Mouse (Mus musculus) c-Kit-positive CD71-negative TER-119-negative erythroid progenitor cells, embryonic 14.5 days (primary cell): ENCODE results near the gene Fancc.

Experiments used
- DNase-seq: peaks from one replicate; pipeline ENCODE4 v3.0.0-alpha.2; 2013; ENCODE audit warnings: low read depth

The Fancc gene

GRCm38 (mm10) chr13:63496646-63497582 lies at the start of gene Fancc:
TSS of gene Fancc (minus strand) at chr13:63497278.
- no peak for DNase-seq

GRCm38 (mm10) chr13:63545291-63545690 lies 48.2 kb upstream of the Fancc start:
- no peak for DNase-seq

GRCm38 (mm10) chr13:63544967-63545253 lies 47.8 kb upstream of the Fancc start:
- no peak for DNase-seq

- no peak for DNase-seq
Measured at GRCm38 (mm10) chr13:63544119-63544966, 47.3 kb upstream of the Fancc start.

- DNase-seq = no peak
Measured at GRCm38 (mm10) chr13:63543459-63543858, 46.4 kb upstream of the Fancc start.

GRCm38 (mm10) chr13:63542796-63543384 lies 45.8 kb upstream of the Fancc start:
- DNase-seq = no peak

GRCm38 (mm10) chr13:63541510-63541909 lies 44.4 kb upstream of the Fancc start:
- DNase-seq = no peak

- no peak for DNase-seq
Measured at GRCm38 (mm10) chr13:63540584-63540983, 43.5 kb upstream of the Fancc start.

GRCm38 (mm10) chr13:63534981-63535380 lies 37.9 kb upstream of the Fancc start:
- no peak for DNase-seq

- no peak for DNase-seq
Measured at GRCm38 (mm10) chr13:63530857-63531256, 33.8 kb upstream of the Fancc start.

GRCm38 (mm10) chr13:63530371-63530764 lies 33.3 kb upstream of the Fancc start:
- no peak for DNase-seq

GRCm38 (mm10) chr13:63529602-63530370 lies 32.7 kb upstream of the Fancc start:
- DNase-seq = no peak

GRCm38 (mm10) chr13:63528852-63529251 lies 31.8 kb upstream of the Fancc start:
- DNase-seq = no peak

- peak; percentile 66 for DNase-seq
Measured at GRCm38 (mm10) chr13:63528164-63528675, 31.1 kb upstream of the Fancc start.

GRCm38 (mm10) chr13:63525571-63526197 lies 28.6 kb upstream of the Fancc start:
- DNase-seq = no peak

- DNase-seq = no peak
Measured at GRCm38 (mm10) chr13:63524608-63525570, 27.8 kb upstream of the Fancc start.

- no peak for DNase-seq
Measured at GRCm38 (mm10) chr13:63524061-63524460, 27.0 kb upstream of the Fancc start.

- no peak for DNase-seq
Measured at GRCm38 (mm10) chr13:63522832-63523231, 25.8 kb upstream of the Fancc start.

GRCm38 (mm10) chr13:63520110-63520509 lies 23.0 kb upstream of the Fancc start:
- no peak for DNase-seq

- no peak for DNase-seq
Measured at GRCm38 (mm10) chr13:63516535-63516934, 19.5 kb upstream of the Fancc start.
